Mouse (Mus musculus) stomach, postnatal 0 days (tissue): Measurements from ENCODE around the gene Eps8.

Source experiments
- CTCF ChIP-seq: IDR thresholded peaks from 2 replicates; pipeline ENCODE4 v1.5.1; 2016; ENCODE audit warnings: antibody characterized with exemption, low read depth, mild to moderate bottlenecking, moderate library complexity
- EP300 ChIP-seq: optimal IDR thresholded peaks from 2 replicates; pipeline ENCODE3; 2016; ENCODE audit warnings: antibody characterized with exemption

GRCm38 (mm10) chr6:137443089-137443488 lies 211.6 kb downstream of the Eps8 start:
- no peak for TF ChIP-seq CTCF
- TF ChIP-seq EP300: no peak
